Mouse (Mus musculus): Measurements from ENCODE around the gene Numbl. TPM values are rescaled to one million over a fixed set of nuclear protein-coding genes. Genes with fewer than 3 reads are reported as not detected.

Gene Numbl
- total and polyA plus RNA-seq, 2 experiments from 2014 or later: 6.2 to 15.9 TPM

DNA sequence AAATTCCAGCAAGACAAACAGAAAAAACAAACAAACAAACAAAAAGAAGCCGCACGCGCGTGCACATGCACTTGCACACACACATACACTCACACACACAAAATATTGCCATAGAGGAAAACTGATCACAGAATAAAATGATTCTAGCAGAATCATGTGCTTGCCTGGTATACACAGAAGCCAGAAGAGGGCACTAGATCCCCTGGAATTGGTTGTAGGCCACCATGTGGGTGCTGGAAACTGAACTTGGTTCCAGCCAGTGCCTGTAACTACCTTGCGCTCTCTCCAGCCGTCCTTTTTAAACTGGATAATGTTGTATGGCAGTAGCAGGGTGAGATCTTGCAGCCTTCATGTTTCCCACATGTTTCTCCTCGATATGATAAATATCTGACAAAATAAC is 30.5 kb downstream of the Numbl start:
- no peak overlapping the region for H3K4me2 ChIP-seq (ENCODE audit: low read depth, low read length)

DNA sequence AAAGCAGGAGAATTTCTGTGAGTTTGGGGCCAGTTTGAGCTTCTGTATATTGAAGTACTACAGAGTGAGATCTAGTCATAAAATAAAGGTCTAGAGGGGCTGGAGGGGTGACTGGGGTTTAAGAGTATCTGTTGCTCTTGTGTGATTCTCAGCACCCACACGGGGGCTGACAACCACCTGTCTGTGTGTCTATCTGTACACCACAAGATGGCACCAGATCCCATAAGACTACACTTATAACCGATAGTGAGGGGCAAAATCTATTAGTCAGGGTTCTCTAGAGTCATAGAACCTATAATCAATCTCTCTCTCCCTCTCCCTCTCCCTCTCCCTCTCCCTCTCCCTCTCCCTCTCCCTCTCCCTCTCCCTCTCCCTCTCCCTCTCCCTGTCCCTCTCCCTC is 32.3 kb downstream of the Numbl start:
- no peak for ATAC-seq (ENCODE audit: insufficient read depth, low read depth)
- no peak overlapping the region for H3K4me3 ChIP-seq (ENCODE audit: low read depth, low read length)
- no peak overlapping the region for H3K27ac ChIP-seq (ENCODE audit: low read depth)
- no peak for TF ChIP-seq CTCF (IDR thresholded peaks at IDR 0.05; ENCODE audit: low read depth)
- no peak for TF ChIP-seq EP300 (IDR thresholded peaks at IDR 0.05; ENCODE audit: low read depth)
- no peak overlapping the region for H3K9ac ChIP-seq (replicated peaks; ENCODE audit: low read depth, low read length)
- no peaks in the 10 kb centered on the region; the same call in 1 of the 2 replicates for H3K4me1 ChIP-seq (ENCODE audit: control insufficient read depth, insufficient read depth)
- no peak for DNase-seq (ENCODE audit: low spot score)
- no peak overlapping the region for H3K4me2 ChIP-seq (ENCODE audit: low read depth, low read length)
- peaks cover under 1% of the 10 kb centered on the region; the same call in 1 of the 2 replicates for H3K27me3 ChIP-seq (ENCODE audit: control insufficient read depth, insufficient read depth, low read length)
- 71% methylated on average over 2 of the region's 2 CpGs for WGBS
- H3K9me3 ChIP-seq (replicated peaks; ENCODE audit: control insufficient read depth, low read length): no peaks in the 10 kb centered on the region
- H3K36me3 ChIP-seq (replicated peaks; ENCODE audit: control insufficient read depth, insufficient read depth, low read length): no peaks in the 10 kb centered on the region

More for the DNA sequence above, 30.5 kb downstream of the Numbl start:
- no peak for ATAC-seq (ENCODE audit: insufficient read depth, low read depth)
- Histone ChIP-seq H3K27me3 (ENCODE audit: control insufficient read depth, insufficient read depth, low read length) (peaks cover 7% of the 10 kb centered on the region), H3K27ac (ENCODE audit: low read depth) (no peak overlapping the region), H3K4me1 (ENCODE audit: control insufficient read depth, insufficient read depth) (no peaks in the 10 kb centered on the region; the same call in 1 of the 2 replicates), H3K9ac (replicated peaks; ENCODE audit: low read depth, low read length) (no peak overlapping the region), H3K9me3 (replicated peaks; ENCODE audit: control insufficient read depth, low read length) (no peaks in the 10 kb centered on the region), H3K4me3 (ENCODE audit: low read depth, low read length) (no peak overlapping the region), H3K36me3 (replicated peaks; ENCODE audit: control insufficient read depth, insufficient read depth, low read length) (no peaks in the 10 kb centered on the region)
- TF ChIP-seq EP300 (IDR thresholded peaks at IDR 0.05; ENCODE audit: low read depth) (no peak), CTCF (IDR thresholded peaks at IDR 0.05; ENCODE audit: low read depth) (no peak)
- DNase-seq (ENCODE audit: low spot score): no peak
- WGBS: 82% methylated on average over 7 of the region's 7 CpGs

DNA sequence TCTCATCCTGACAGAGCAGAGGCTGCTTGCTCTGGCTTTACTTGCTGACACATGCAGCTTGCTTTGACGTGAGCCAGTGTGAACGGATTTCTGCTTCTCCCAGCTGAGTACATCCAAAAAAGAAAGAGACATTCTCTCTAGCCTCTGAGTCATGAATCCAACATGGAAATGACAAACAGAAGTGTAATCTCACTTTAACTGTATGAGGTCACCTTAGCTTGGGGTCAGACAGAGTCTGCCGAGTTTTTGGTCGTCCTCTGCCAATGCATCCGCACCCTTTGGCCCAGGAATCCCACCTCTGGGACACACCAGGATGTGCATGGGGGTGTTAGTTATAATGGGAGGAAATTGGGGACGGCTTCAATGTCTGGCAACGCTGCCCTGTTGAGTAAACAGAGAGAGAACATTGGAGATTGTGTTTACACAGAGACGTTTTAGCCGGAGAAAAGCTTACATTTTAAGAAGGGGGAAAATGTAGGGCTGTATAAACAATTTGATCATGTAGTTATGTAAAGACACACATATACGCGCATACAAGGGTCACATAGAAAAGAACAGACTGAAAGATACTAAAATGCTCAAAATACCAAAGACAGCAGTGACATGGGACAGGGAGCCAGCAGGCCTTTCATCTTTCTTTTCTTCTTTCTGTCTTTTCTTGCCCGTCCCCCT is 33.7 kb downstream of the Numbl start:
- 35% methylated on average over 12 of the region's 12 CpGs for WGBS
- peak; percentile 85 for ATAC-seq (ENCODE audit: insufficient read depth, low read depth)
- no peak overlapping the region for H3K9ac ChIP-seq (replicated peaks; ENCODE audit: low read depth, low read length)
- H3K4me1 ChIP-seq (ENCODE audit: control insufficient read depth, insufficient read depth): no peaks in the 10 kb centered on the region; the same call in 1 of the 2 replicates
- no peak for TF ChIP-seq CTCF (IDR thresholded peaks at IDR 0.05; ENCODE audit: low read depth)
- TF ChIP-seq EP300 (IDR thresholded peaks at IDR 0.05; ENCODE audit: low read depth): no peak
- H3K9me3 ChIP-seq (replicated peaks; ENCODE audit: control insufficient read depth, low read length): no peaks in the 10 kb centered on the region
- H3K4me3 ChIP-seq (ENCODE audit: low read depth, low read length): no peak overlapping the region
- H3K4me2 ChIP-seq (ENCODE audit: low read depth, low read length): no peak overlapping the region
- DNase-seq (ENCODE audit: low spot score): peak; percentile 68
- peak overlapping the region; percentile 61 for H3K27ac ChIP-seq (ENCODE audit: low read depth)
- no peaks in the 10 kb centered on the region for H3K36me3 ChIP-seq (replicated peaks; ENCODE audit: control insufficient read depth, insufficient read depth, low read length)
- H3K27me3 ChIP-seq (ENCODE audit: control insufficient read depth, insufficient read depth, low read length): no peaks in the 10 kb centered on the region

DNA sequence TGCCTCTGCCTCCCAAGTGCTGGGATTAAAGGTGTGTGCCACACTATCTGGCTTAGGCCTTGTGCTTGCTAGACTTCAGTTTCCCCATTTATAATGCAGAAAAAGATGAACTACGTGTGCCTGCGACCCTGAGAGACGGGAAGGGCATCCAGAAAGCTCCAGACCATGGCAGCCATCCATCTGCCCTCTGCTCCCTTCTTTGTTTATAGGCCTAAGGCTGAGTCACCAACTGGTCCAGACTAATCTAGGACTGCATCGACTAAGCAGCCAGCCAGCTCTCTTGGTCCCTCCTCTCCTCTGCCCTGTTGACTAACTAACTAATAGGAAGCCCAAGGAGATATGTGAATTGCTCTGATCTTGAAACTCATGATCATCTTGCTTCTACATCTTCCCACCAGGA is 37.7 kb downstream of the Numbl start:
- Histone ChIP-seq H3K36me3 (replicated peaks; ENCODE audit: control insufficient read depth, insufficient read depth, low read length) (no peaks in the 10 kb centered on the region), H3K27ac (ENCODE audit: low read depth) (no peak overlapping the region), H3K9me3 (replicated peaks; ENCODE audit: control insufficient read depth, low read length) (no peaks in the 10 kb centered on the region), H3K9ac (replicated peaks; ENCODE audit: low read depth, low read length) (no peak overlapping the region), H3K4me3 (ENCODE audit: low read depth, low read length) (no peak overlapping the region), H3K27me3 (ENCODE audit: control insufficient read depth, insufficient read depth, low read length) (no peaks in the 10 kb centered on the region), H3K4me2 (ENCODE audit: low read depth, low read length) (no peak overlapping the region), H3K4me1 (ENCODE audit: control insufficient read depth, insufficient read depth) (no peaks in the 10 kb centered on the region; the same call in 1 of the 2 replicates)
- no peak for DNase-seq (ENCODE audit: low spot score)
- WGBS: 50% methylated on average over 4 of the region's 4 CpGs
- no peak for ATAC-seq (ENCODE audit: insufficient read depth, low read depth)
- TF ChIP-seq EP300 (IDR thresholded peaks at IDR 0.05; ENCODE audit: low read depth) (no peak), CTCF (IDR thresholded peaks at IDR 0.05; ENCODE audit: low read depth) (no peak)

DNA sequence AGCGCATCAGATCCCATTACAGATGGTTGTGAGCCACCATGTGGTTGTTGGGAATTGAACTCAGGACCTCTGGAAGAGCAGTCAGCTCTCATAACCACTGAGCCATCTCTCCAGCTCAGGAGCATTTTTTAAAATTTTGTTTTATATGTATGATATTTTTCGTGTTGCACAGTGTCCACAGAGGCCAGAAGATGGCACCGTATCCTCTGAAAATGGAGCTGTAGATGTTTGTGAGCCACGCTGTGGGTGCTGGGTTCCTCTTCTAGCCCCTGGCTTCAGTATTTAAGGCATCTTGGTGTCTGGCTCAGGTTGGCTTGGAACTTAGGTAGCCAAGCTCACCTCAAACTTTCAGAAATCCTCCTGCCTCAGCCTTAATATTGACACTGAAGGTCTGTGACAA is 38.3 kb downstream of the Numbl start:
- WGBS: 90% methylated on average over 4 of the region's 4 CpGs
- Histone ChIP-seq H3K4me1 (ENCODE audit: control insufficient read depth, insufficient read depth) (no peaks in the 10 kb centered on the region), H3K9me3 (replicated peaks; ENCODE audit: control insufficient read depth, low read length) (no peaks in the 10 kb centered on the region), H3K36me3 (replicated peaks; ENCODE audit: control insufficient read depth, insufficient read depth, low read length) (no peaks in the 10 kb centered on the region), H3K9ac (replicated peaks; ENCODE audit: low read depth, low read length) (no peak overlapping the region), H3K27ac (ENCODE audit: low read depth) (no peak overlapping the region), H3K4me2 (ENCODE audit: low read depth, low read length) (no peak overlapping the region), H3K4me3 (ENCODE audit: low read depth, low read length) (no peak overlapping the region), H3K27me3 (ENCODE audit: control insufficient read depth, insufficient read depth, low read length) (no peaks in the 10 kb centered on the region)
- TF ChIP-seq EP300 (IDR thresholded peaks at IDR 0.05; ENCODE audit: low read depth): no peak
- TF ChIP-seq CTCF (IDR thresholded peaks at IDR 0.05; ENCODE audit: low read depth): no peak
- ATAC-seq (ENCODE audit: insufficient read depth, low read depth): no peak
- DNase-seq (ENCODE audit: low spot score): no peak

Measured in heart, postnatal 0 days (tissue).